Mouse (Mus musculus) adrenal gland, adult 8-10 months (tissue): ENCODE results near the gene Apip. TPM values are rescaled to one million over a fixed set of nuclear protein-coding genes. Genes with fewer than 3 reads are reported as not detected.

ENCODE experiments used
- DNase-seq: peaks from one replicate; pipeline ENCODE4 v3.0.0; 2022
- total RNA-seq, 4 experiments: library from RNA; stranded (reverse); gene quantifications; 2 replicates each; pipeline ENCODE4 v1.2.4; 2022

Apip gene
- total RNA-seq: 10 to 100 TPM; 31.6 to 49.1 (median 41.3) TPM

DNA sequence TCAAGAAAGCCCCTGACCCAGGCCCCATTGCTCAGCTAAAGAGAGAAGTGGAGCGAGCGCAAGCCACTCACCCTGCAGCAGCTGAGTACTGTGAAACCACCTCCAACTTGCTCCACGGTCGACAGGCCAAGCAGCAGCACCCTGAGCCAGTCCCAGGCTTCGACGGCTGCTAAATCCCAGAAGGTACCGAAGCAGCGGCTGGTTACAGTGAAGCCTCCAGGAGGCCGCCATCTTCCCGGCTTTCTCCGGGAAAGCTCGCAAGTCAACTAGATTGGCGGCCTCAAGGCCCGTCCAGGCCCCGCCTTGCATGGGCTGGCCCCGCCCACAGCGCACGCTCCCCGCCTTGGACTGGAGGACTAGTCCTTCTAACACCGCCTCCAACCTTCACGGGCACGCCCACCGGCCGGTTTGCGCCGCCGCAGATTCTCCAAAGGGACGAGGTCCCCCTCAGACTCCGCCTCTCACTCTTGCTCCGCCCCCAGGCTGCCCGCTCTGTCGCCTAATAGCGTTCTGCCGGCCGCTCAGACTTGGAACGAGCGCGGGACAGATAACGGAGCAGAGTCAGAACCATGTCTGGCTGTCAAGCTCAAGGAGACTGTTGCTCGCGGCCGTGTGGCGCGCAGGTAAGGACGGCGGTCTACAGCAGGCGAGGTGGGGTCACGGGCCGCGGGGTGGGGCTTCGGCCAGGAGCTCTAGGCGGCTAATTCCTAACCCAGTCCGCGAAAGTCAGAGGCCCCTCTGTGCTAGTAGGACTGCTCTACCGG, at the start of gene Apip, which contains the start of gene Pdhx:
TSS of gene Apip (plus strand) at position 457 of the 764 bp plus-strand sequence.
TSS of gene Pdhx (minus strand) at position 295 of the 764 bp plus-strand sequence.
- DNase-seq: peak; percentile 100

- no peak for DNase-seq
Measured at GRCm38 (mm10) chr2:103037831-103038230, 35.6 kb upstream of the Apip start.

DNA sequence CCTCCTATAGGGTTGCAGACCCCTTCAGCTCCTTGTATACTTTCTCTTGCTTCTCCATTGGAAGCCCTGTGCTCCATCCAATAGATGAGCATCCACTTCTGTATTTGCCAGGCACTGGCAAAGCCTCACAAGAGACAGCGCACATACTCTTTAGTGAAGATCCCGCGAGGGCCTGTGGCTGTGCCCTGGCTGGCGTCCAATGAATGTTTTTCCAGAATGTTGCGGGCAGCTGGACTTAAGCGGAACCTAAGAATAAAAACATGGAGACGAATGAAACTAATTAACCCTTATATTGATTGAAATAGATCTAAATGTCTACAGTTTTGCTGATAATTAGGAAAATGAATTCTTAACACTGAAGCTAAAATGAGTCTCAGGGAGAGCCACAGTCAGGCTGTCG, 32.6 kb upstream of the Apip start:
- no peak for DNase-seq

DNA sequence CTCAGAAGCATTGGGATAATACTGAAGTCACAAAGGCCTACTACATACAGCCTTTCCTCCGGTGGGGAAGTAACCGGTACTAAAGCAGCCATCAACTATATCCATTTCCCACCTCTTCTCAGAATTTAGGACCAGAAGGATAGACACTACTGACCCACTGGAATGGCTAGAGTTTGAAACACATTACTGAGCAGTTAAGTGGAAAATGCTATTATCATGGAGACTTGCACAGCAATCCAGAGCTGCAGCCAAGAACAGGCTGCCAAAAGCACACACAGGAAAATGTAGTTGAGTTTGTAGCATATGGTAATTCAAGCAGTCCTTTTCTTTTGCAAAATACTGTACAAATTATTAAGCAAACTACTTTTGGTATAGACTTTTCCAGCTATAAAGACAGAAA, 28.2 kb upstream of the Apip start:
- no peak for DNase-seq

DNA sequence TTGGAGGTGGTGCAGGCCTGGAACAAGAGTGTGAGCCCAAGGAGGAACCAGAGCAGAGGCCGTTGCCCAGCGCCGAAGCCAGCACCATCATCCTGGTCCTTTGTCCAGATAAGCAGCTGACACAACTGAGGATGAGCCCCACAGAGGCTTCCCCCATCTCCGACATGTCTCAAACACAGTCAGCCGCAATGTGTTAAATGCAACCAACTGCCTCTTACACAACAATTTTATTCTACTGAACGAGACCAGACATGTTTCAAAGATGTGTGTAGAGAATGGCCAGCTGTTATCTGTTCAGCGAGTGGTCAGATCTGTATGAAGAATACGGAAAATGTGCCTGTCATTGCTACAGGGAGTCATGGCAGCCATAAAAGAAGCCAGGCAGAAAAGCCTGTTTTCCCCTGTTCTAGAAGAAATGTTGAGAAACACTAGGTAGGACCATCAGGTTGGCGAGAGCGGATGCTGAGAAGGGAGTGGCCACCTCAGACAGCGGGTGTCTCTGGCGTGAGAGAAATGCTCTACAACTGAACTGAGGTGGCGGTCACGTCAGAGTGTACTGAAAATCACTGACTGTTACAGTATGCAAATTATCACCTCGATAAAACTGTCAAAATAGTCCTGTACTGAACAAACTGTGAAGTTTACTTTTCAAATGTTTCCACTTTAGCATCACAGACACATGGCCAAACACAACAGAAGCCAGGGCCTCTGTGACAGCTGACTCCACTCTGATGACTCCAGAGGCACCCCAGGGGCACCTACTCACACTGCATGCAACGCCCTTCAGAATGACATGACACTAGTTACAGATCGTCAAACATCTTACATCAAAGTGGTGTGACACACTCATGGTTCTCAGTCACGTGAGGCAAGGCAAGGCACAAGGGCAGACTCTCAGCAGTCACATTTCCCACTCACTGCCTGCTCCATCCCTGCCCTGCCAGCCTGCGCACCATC, 21.3 kb upstream of the Apip start:
- DNase-seq: no peak

DNA sequence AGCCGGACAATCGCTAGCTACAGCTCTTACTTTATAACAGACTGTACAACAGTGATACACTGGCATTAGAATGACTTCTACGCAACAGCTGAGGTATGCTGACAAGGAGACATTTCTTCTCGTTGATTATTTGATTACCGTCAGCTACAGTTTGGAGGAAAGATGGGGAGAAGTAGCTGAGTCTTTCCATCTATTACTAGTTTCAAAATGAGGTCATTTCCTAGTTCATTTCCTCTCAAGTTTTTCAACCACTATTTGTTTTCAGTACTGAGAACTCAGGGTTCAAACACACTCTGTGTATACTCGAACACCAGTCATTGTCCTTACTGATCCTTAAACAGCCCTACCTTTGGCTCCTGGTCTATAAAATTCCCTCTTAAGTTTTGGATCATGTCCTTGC, 17.7 kb upstream of the Apip start:
- no peak for DNase-seq

GRCm38 (mm10) chr2:103058266-103058665, 15.2 kb upstream of the Apip start:
- no peak for DNase-seq

DNA sequence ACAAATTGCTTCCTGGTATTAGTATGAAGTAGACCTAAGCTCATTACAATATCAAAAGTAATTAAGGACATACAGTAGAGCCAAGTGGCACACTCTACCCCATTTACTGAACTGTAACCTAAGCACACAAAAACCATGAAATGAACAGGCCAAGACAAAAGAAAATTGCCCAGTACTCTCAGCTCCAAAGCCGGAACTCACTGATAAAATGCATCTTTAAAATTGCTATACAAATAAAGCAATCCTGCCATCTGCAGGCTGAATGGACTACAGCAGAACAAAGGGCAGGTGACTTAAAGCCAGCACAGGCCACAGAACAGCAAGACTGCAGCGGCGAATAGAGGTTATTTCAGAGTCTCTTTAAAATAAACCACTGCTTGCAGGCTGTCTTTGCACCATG, 10.6 kb upstream of the Apip start:
- DNase-seq: no peak

DNA sequence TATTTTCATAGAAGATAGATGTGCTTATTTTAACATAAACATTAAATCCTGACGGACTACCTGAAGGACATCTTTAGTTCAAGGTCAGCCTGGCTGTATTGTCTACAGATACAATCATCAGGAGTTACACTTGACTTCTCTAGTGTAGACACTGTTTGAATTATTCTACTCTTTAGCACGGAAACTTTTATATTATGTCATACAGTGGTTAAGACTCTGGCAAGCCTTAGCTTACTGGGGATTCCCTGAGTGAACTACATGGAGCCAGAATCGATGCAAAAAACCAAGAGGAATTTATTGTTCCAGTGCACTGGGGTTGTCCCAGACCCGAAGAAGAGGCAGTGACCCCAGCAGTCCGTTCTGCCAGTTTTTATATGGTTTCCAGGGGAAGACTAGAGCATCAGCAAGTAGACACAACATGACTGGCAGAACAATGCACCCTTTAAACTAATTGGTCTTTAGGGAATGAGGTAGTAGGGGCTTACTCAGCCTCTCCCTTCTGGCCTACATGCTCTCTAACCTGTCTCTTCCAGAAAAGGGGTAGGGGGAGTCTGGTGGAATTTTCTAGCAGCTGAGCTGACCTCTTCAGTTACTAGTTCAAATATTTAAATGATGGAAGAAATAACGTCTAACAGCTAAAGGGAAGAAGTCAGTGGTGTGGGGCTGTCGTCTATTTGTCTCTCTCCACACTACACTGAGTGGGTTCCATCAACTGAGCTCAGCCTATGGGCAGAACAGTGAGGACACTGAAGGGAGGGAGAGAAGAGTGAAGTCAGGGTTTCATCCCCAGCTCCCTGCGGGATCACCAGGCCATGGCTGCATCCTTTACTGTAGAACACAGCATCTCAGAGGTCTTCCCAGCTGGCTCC, 6.6 kb upstream of the Apip start:
- DNase-seq: no peak

DNA sequence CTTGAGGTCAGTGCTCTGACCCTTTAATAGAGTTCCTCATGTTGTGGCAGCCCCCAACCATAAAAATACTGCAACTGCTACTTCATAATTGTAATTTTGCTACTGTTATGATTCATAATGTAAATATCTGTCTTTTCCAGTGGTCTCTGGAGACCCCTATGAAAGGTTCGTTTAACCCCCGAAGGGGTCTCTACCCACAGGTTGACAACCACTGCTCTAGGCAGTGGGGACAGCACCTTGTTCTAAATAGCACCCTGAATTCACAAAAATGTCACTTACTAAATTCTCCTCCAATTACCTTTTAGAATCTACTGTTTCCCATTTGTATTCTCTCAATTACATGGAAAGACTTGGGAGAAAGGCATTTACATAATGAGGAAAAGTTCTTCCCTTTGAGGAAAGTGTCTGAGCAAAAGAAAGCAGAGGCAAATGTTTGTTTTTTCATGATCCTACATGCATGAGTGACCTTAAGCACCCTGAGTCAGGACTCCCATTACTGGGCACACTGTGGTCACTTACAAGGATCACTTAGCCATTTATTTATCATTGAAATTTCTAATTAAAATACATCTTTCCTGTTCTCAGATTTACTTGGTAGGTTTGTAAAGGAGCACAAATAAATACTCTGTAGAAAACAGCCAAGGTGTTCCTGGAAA, 5.8 kb upstream of the Apip start:
- no peak for DNase-seq

- no peak for DNase-seq
Measured at GRCm38 (mm10) chr2:103068602-103069001, 4.9 kb upstream of the Apip start.

DNA sequence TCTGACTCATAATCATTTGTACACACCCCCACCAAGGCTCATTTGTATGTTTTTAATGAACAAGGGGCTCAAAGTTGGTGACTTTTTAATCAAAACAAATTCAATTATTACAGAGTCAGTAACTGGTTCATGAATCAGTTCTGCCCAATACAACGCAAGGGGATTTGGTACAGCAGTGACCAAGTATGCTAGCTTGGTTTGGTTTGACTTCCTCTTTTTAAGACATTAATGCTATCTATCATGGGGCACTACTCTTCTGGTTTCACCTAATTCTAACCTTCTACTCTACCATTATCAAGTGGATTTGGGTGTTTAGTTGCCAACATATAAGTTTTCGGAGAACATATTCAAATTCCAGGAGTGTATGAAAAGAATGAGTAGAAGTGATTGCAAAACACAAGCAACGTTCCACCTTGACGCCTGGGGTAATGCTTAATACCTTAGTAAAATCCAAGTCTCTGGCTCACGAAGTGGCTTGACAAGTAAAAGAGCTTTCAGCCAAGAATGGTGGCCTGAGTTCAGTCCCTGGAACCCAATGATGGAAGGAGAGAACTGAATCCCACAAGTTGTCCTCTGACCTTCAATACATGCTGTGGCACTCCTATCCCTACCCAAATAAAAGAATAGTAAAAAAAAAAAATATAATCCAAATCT, 3.6 kb upstream of the Apip start:
- no peak for DNase-seq

DNA sequence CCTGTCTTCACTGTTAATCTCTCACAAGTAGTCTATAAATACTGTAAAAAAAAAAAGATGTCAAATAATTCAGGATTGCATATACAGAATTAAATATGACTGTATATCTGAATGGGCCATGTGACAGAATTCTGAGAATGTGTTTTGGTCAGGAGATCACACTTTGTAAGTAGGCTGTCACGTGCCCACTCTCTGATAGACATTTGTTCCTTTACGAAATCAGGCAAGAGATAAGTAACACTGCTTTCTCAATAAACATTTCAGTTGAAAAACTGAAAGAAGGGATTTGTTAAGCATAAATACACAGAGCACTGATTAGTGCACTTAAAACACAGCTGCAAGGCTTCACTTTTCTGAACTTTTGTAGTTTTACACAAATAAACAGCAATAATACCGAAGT, 2.9 kb upstream of the Apip start:
- no peak for DNase-seq

DNA sequence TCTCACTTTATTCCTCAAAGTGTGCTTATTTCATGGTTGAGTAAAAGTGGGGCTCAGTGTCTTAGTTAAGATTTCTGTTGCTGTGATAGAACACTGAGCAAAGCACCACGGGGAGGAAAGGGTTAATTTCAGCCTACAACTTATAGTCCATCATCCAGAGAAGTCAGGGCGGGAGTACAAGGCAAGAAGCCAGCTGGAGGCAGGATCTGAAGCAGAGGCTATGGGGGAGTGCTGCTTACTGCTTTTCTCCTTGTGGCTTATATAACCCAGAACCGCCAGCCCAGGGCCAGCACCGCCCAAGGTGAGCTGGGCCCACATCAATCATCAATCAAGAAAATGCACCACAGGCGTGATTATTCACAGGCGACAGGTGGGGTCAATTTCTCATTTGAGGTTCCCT, 7.6 kb downstream of the Apip start:
- no peak for DNase-seq

GRCm38 (mm10) chr2:103081706-103082105, 8.2 kb downstream of the Apip start:
- DNase-seq: no peak

GRCm38 (mm10) chr2:103082853-103083252, 9.4 kb downstream of the Apip start:
- DNase-seq: no peak

DNA sequence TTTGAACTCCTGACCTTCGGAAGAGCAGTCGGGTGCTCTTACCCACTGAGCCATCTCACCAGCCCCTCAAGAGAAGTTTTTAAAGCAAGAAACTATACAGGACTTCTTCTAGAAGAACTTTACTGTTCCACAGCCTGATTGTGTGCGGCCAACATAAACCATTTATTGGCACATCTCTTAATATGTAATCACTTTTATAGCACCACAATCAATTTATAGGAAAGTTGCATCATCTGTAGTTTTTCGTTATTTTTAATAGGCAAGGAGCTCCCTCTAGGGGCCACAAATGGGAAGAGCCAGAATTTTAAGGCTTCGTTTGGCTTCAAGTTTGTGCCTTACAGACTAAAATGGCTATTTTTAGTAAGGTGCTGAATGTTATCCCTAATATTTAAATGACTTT, 11.0 kb downstream of the Apip start:
- no peak for DNase-seq

DNA sequence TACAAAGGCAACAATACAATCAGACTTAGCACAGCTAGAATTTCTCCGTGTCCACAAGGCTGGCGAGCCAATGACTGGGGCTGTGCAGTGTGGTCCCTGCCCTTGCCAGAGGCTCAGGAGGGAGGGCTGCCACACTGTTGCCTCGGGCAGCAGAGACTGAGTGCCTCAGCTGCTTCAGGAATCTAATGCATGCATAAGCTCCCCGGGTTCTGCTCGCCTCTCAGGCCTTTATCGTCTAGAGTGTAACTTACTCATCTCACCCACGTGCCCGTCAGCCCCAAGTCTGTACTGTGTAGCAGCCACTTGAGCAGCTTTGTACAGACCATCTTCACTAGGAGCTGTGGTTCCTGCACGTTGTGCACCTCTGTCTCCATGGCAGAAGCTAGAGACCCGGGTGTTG, 12.2 kb downstream of the Apip start:
- no peak for DNase-seq

GRCm38 (mm10) chr2:103086432-103086831, 13.0 kb downstream of the Apip start:
- DNase-seq: no peak

DNA sequence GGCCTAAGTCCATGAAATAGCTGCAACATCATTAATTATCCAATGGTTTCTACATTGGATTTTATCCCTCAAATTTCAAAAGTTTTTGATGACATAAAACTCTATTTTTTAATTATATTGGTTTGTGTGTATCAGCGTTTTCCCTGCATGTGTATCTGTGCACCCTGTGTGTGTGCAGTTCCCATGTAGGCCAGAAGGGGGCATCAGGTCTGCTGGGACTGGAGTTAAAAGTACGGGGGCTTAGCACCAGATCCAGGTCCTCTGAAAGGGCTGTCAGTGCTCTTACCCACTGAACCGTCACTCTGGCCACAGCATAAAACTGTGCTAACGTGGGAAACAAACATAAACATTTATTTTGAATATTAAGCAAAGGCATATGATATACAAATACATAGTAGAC, 14.6 kb downstream of the Apip start:
- DNase-seq: no peak

DNA sequence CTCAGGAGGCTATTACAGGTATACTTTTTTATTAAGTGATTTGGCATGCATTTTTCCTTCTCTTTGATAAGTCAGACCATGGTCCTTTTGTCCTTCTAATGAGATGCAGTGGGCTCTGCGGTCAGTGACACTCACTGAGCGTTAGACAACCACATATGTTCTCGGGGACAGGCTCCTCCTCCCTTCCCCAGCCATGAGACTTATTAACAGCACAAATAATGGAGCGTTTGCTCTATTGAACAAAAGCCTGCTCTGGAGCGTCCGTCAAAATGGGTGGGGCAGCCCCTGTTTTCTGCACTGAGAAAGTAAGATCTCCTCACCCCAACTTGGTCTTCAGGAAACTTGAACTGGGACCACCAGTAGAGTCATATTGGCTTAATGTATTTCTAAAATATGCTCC, 16.0 kb downstream of the Apip start:
- DNase-seq: no peak

DNA sequence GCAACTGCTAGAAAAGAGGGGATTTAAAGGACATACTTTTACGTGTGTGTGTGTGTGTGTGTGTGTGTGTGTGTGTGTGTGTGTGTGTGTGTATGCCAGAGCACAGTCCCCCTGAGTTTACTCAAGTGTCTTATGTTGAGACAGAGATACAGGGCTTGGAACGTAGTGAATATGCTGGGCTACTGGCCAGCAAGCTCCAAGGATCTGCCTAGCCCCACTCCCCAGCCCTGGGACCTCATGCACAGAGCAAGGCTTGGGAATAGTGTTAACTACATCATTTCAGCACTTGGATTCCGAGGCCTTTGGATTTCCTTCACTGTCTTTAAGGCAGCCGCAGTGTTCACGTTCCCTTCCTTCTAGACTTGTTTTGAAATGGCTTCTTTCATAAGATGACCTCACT, 29.1 kb downstream of the Apip start:
- no peak for DNase-seq
